Mouse (Mus musculus) embryonic stem cell, embryonic (primary cell): ENCODE results near the gene Rps24.

Source experiments
- CTCF ChIA-PET, 4 experiments: fragments of 300-600 bp in 2 of 4; fragments of 350-600 bp in 2 of 4; sonication (Branson Sonifier 250); formaldehyde crosslinking; loops; one replicate each; lab custom pipeline; 2022; ENCODE audit warnings: inconsistent platforms in 2 of 4; lab: Charles Lee
- POLR2A ChIA-PET, 4 experiments: fragments of 300-600 bp in 2 of 4; fragments of 350-600 bp in 2 of 4; sonication (Branson Sonifier 250); formaldehyde crosslinking; loops; one replicate each; lab custom pipeline; 2022; ENCODE audit warnings: antibody characterized with exemption in 4 of 4, inconsistent platforms in 1 of 4; lab: Charles Lee

The Rps24 gene

GRCm38 (mm10) chr14:24507452-24508069 is 20.6 kb downstream of the Rps24 start:
- ChIA-PET POLR2A (interaction anchor here in 3 of 4 experiments (0.6 to 6.4 kb wide), 11 partner anchors 9 to 72 kb away, joined by 3 to 62 read pairs (median 8); no protein-coding TSS in a partner anchor), CTCF (interaction anchor here in 3 of 4 experiments (0.5 to 1.3 kb wide), 3 partner anchors 7 to 1058 kb away, joined by 3 to 5 read pairs (median 4); no protein-coding TSS in a partner anchor)

GRCm38 (mm10) chr14:24508070-24508773 is 21.3 kb downstream of the Rps24 start:
- ChIA-PET POLR2A (interaction anchor here in 3 of 4 experiments (0.6 to 6.4 kb wide), 11 partner anchors 9 to 71 kb away, joined by 3 to 62 read pairs (median 8); no protein-coding TSS in a partner anchor), CTCF (interaction anchor here in 3 of 4 experiments (0.5 to 1.3 kb wide), 4 partner anchors 8 to 1057 kb away, joined by 3 to 5 read pairs (median 4); no protein-coding TSS in a partner anchor)

- POLR2A ChIA-PET = interaction anchor here in 3 of 4 experiments (1.2 to 6.4 kb wide), 5 partner anchors 10 to 18 kb away, joined by 3 to 62 read pairs (median 4); no protein-coding TSS in a partner anchor
Measured at GRCm38 (mm10) chr14:24509557-24509956, 22.6 kb downstream of the Rps24 start.

GRCm38 (mm10) chr14:24510218-24510617 is 23.3 kb downstream of the Rps24 start:
- ChIA-PET CTCF (interaction anchor here in 3 of 4 experiments (0.6 to 1.3 kb wide), 13 partner anchors 9 to 505 kb away, joined by 3 to 4 read pairs (median 3); no protein-coding TSS in a partner anchor), POLR2A (interaction anchor here in 3 of 4 experiments (1.2 to 6.4 kb wide), 4 partner anchors 10 to 19 kb away, joined by 3 to 62 read pairs (median 4); no protein-coding TSS in a partner anchor)

More at GRCm38 (mm10) chr14:24509557-24509956, 22.6 kb downstream of the Rps24 start:
- CTCF ChIA-PET = interaction anchor here in 3 of 4 experiments (0.6 to 1.2 kb wide), 10 partner anchors 9 to 541 kb away, joined by 3 to 4 read pairs (median 3); no protein-coding TSS in a partner anchor

GRCm38 (mm10) chr14:24510679-24511078 is 23.8 kb downstream of the Rps24 start:
- ChIA-PET CTCF (interaction anchor here in 3 of 4 experiments (0.6 to 1.3 kb wide), 12 partner anchors 10 to 505 kb away, joined by 3 to 4 read pairs (median 3); no protein-coding TSS in a partner anchor), POLR2A (interaction anchor here in 3 of 4 experiments (1.2 to 6.4 kb wide), 4 partner anchors 11 to 20 kb away, joined by 3 to 62 read pairs (median 4); no protein-coding TSS in a partner anchor)

GRCm38 (mm10) chr14:24512527-24513161 is 25.7 kb downstream of the Rps24 start:
- POLR2A ChIA-PET = interaction anchor here in 2 of 4 experiments (0.7 to 6.4 kb wide), 5 partner anchors 12 to 1064 kb away, joined by 3 to 62 read pairs (median 3); no protein-coding TSS in a partner anchor
- CTCF ChIA-PET = no interaction called here

- CTCF ChIA-PET = interaction anchor here in 1 of 4 experiments (1.0 kb wide), 1 partner anchor 1046 kb away, joined by 5 read pairs; no protein-coding TSS in a partner anchor
- POLR2A ChIA-PET = interaction anchor here in 1 of 4 experiments (1.1 to 1.3 kb wide), 2 partner anchors 13 to 21 kb away, joined by 3 read pairs; no protein-coding TSS in a partner anchor
Measured at GRCm38 (mm10) chr14:24521597-24521996, 34.7 kb downstream of the Rps24 start.

GRCm38 (mm10) chr14:24525137-24525536 is 38.2 kb downstream of the Rps24 start:
- POLR2A ChIA-PET = interaction anchor here in 2 of 4 experiments (0.8 to 1.3 kb wide), 3 partner anchors 12 to 23 kb away, joined by 3 to 4 read pairs (median 3); no protein-coding TSS in a partner anchor
- CTCF ChIA-PET = interaction anchor here in 1 of 4 experiments (1.4 kb wide), 1 partner anchor 15 kb away, joined by 3 read pairs; no protein-coding TSS in a partner anchor

GRCm38 (mm10) chr14:24525677-24526415 is 38.9 kb downstream of the Rps24 start:
- CTCF ChIA-PET = no interaction called here
- POLR2A ChIA-PET = interaction anchor here in 2 of 4 experiments (0.8 to 1.3 kb wide), 2 partner anchors 17 to 24 kb away, joined by 3 to 4 read pairs; no protein-coding TSS in a partner anchor

- CTCF ChIA-PET = interaction anchor here in 1 of 4 experiments (0.6 kb wide), 1 partner anchor 60 kb away, joined by 3 read pairs; no protein-coding TSS in a partner anchor
- POLR2A ChIA-PET = interaction anchor here in 1 of 4 experiments (1.0 kb wide), 1 partner anchor 99 kb away, joined by 3 read pairs; no protein-coding TSS in a partner anchor
Measured at GRCm38 (mm10) chr14:24526440-24526839, 39.5 kb downstream of the Rps24 start.

GRCm38 (mm10) chr14:24530228-24530627 is 43.3 kb downstream of the Rps24 start:
- CTCF ChIA-PET = no interaction called here
- POLR2A ChIA-PET = interaction anchor here in 1 of 4 experiments (1.9 kb wide), 1 partner anchor 30 kb away, joined by 5 read pairs; no protein-coding TSS in a partner anchor

GRCm38 (mm10) chr14:24534865-24535545 is 48.1 kb downstream of the Rps24 start:
- CTCF ChIA-PET = no interaction called here

GRCm38 (mm10) chr14:24542901-24543300 is 56.0 kb downstream of the Rps24 start:
- ChIA-PET CTCF (interaction anchor here in 1 of 4 experiments (0.6 kb wide), 1 partner anchor 15 kb away, joined by 3 read pairs; no protein-coding TSS in a partner anchor), POLR2A (interaction anchor here in 1 of 4 experiments (0.5 to 1.9 kb wide), 2 partner anchors 52 to 54 kb away, joined by 3 to 4 read pairs; no protein-coding TSS in a partner anchor)

More at GRCm38 (mm10) chr14:24534865-24535545, 48.1 kb downstream of the Rps24 start:
- POLR2A ChIA-PET = no interaction called here

GRCm38 (mm10) chr14:24544057-24544456 is 57.1 kb downstream of the Rps24 start:
- ChIA-PET CTCF (interaction anchor here in 2 of 4 experiments (0.7 to 1.0 kb wide), 2 partner anchors 33 to 90 kb away, joined by 3 read pairs; no protein-coding TSS in a partner anchor), POLR2A (interaction anchor here in 1 of 4 experiments (1.3 to 1.9 kb wide), 3 partner anchors 44 to 53 kb away, joined by 3 to 5 read pairs (median 4); no protein-coding TSS in a partner anchor)
